Mouse (Mus musculus): ENCODE data around the gene Gm10770. TPM values are rescaled to one million over a fixed set of nuclear protein-coding genes. Genes with fewer than 3 reads are reported as not detected.
A peak's percentile ranks its signal among the peaks of the same experiment; 100 is the strongest.
"Not testable (repeated sequence)": the region's sequence is repeated elsewhere in the genome, so short reads cannot be mapped to it uniquely, and the experiment has no call there.

Gene Gm10770
- not detected in 2 replicates for polyA plus RNA-seq (2016; fragmentation: Nextera tagmentation; extraction: Ambion mirVana)

- H3K4me3 ChIP-seq; H3K27me3 ChIP-seq; H3K4me2 ChIP-seq (replicated peaks); H3K27ac ChIP-seq; H3K36me3 ChIP-seq; ATAC-seq (ENCODE audit: low FRiP score); H3K4me1 ChIP-seq; H3K9ac ChIP-seq: not testable (repeated sequence)
- peaks cover 15% of the 10 kb centered on the region; the same call in 1 of the 2 replicates for H3K9me3 ChIP-seq (replicated peaks)
- 82% methylated on average over 4 of the region's 4 CpGs for WGBS
Observed at GRCm38 (mm10) chr2:150179579-150179978, at the start of gene Gm10770. TSS of gene Gm10770 (minus strand) at chr2:150179679.

DNA sequence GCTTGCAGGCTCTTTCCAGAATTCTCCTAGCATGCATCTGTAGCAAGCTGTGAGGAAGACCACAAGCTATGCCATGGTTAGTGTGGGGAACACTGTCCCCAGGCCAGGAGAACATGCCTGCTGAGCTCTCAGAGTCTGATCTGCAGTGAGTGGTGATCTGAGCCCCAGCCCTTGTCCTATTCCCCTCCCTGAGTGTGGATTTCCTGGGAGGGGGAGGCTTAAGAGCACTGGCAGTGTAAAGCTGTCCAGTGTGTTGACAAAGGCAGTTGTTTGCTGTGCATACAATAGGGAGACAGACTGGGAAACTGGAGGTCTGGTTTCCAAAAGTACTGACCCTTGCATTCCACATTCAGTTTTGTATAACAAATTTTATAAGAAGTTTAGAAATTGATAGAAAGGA, 43.8 kb upstream of the Gm10770 start:
- not testable (repeated sequence) for ATAC-seq (ENCODE audit: low FRiP score); H3K9me3 ChIP-seq (replicated peaks); H3K27ac ChIP-seq; H3K4me1 ChIP-seq; H3K4me3 ChIP-seq; H3K36me3 ChIP-seq; H3K9ac ChIP-seq; H3K27me3 ChIP-seq; H3K4me2 ChIP-seq (replicated peaks)

- H3K4me3 ChIP-seq: peak overlapping the region; percentile 44
- not testable (repeated sequence) for H3K4me1 ChIP-seq; H3K36me3 ChIP-seq; H3K9me3 ChIP-seq (replicated peaks); H3K27me3 ChIP-seq; ATAC-seq (ENCODE audit: low FRiP score)
- peak overlapping the region; percentile 47; the same call in 1 of the 2 replicates for H3K9ac ChIP-seq
- H3K27ac ChIP-seq: peak overlapping the region; percentile 55; the same call in 1 of the 2 replicates
- peak overlapping the region; percentile 51 for H3K4me2 ChIP-seq (replicated peaks)
- 26% methylated on average over 4 of the region's 4 CpGs for WGBS
Observed at GRCm38 (mm10) chr2:150218363-150218725, 38.9 kb upstream of the Gm10770 start.

- H3K27ac ChIP-seq: peak within 1 kb of the TSS; percentile 55; the same call in 1 of the 2 replicates
- H3K4me2 ChIP-seq (replicated peaks): peak within 1 kb of the TSS; percentile 51
- H3K9ac ChIP-seq: peak within 1 kb of the TSS; percentile 47; the same call in 1 of the 2 replicates
- H3K4me1 ChIP-seq; H3K27me3 ChIP-seq; H3K9me3 ChIP-seq (replicated peaks); H3K36me3 ChIP-seq: not testable (repeated sequence)
- peak; percentile 100 for ATAC-seq (ENCODE audit: low FRiP score)
- 3% methylated on average over 15 of the region's 15 CpGs for WGBS
- peak within 1 kb of the TSS; percentile 44 for H3K4me3 ChIP-seq
Observed at GRCm38 (mm10) chr2:150217600-150218362, 38.3 kb upstream of the Gm10770 start, which contains the start of gene Zfp937. TSS of gene Zfp937 (plus strand) at chr2:150218073.

DNA sequence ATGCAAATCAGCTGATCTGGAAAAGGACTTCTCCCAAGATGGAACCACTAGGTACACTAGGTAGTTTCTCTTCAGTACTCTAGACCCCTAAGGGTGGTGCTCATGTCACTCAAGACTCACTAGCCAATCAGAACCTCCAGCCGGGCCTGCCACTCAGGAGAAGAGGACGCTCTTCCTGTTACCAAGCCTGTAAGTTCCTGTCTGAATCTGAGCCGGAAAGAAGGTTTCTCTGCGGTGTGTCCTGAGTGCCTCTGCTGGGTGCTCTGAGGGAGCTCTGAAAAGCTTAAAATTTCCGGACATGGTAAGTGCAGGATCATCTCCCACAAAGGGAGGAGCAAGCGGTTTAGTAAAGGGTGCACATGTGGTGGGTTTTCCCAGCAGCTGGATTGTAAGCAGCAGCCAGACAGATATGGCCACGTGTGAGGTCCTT, 2.1 kb upstream of the Gm10770 start, which contains the start of gene Gm14139:
TSS of gene Gm14139 (plus strand) at position 186 of the 430 bp plus-strand sequence.
- H3K27me3 ChIP-seq; H3K9ac ChIP-seq; H3K36me3 ChIP-seq; H3K4me3 ChIP-seq; ATAC-seq (ENCODE audit: low FRiP score); H3K27ac ChIP-seq; H3K4me1 ChIP-seq; H3K4me2 ChIP-seq (replicated peaks): not testable (repeated sequence)
- peaks cover 15% of the 10 kb centered on the region; the same call in 1 of the 2 replicates for H3K9me3 ChIP-seq (replicated peaks)
- 77% methylated on average over 7 of the region's 7 CpGs for WGBS

GRCm38 (mm10) chr2:150181046-150181445, 1.6 kb upstream of the Gm10770 start:
- H3K36me3 ChIP-seq; H3K27ac ChIP-seq; H3K9ac ChIP-seq; H3K4me1 ChIP-seq; H3K4me3 ChIP-seq; H3K27me3 ChIP-seq; ATAC-seq (ENCODE audit: low FRiP score); H3K4me2 ChIP-seq (replicated peaks): not testable (repeated sequence)
- H3K9me3 ChIP-seq (replicated peaks): peaks cover 15% of the 10 kb centered on the region; the same call in 1 of the 2 replicates

GRCm38 (mm10) chr2:150173833-150174232, 5.6 kb downstream of the Gm10770 start:
- H3K9me3 ChIP-seq (replicated peaks): peaks cover 15% of the 10 kb centered on the region; the same call in 1 of the 2 replicates
- H3K36me3 ChIP-seq: no peaks in the 10 kb centered on the region
- H3K27ac ChIP-seq: no peak overlapping the region
- H3K9ac ChIP-seq: no peak overlapping the region
- H3K4me1 ChIP-seq: no peaks in the 10 kb centered on the region
- no peak overlapping the region for H3K4me3 ChIP-seq
- no peaks in the 10 kb centered on the region for H3K27me3 ChIP-seq
- no peak for ATAC-seq (ENCODE audit: low FRiP score)
- no peak overlapping the region for H3K4me2 ChIP-seq (replicated peaks)

- H3K4me1 ChIP-seq: no peaks in the 10 kb centered on the region
- no peaks in the 10 kb centered on the region for H3K9me3 ChIP-seq (replicated peaks)
- H3K9ac ChIP-seq: no peak overlapping the region
- no peak for ATAC-seq (ENCODE audit: low FRiP score)
- no peak overlapping the region for H3K4me3 ChIP-seq
- no peaks in the 10 kb centered on the region for H3K36me3 ChIP-seq
- no peak overlapping the region for H3K4me2 ChIP-seq (replicated peaks)
- H3K27ac ChIP-seq: no peak overlapping the region
- H3K27me3 ChIP-seq: no peaks in the 10 kb centered on the region
Observed at GRCm38 (mm10) chr2:150166703-150167102, 12.8 kb downstream of the Gm10770 start.

DNA sequence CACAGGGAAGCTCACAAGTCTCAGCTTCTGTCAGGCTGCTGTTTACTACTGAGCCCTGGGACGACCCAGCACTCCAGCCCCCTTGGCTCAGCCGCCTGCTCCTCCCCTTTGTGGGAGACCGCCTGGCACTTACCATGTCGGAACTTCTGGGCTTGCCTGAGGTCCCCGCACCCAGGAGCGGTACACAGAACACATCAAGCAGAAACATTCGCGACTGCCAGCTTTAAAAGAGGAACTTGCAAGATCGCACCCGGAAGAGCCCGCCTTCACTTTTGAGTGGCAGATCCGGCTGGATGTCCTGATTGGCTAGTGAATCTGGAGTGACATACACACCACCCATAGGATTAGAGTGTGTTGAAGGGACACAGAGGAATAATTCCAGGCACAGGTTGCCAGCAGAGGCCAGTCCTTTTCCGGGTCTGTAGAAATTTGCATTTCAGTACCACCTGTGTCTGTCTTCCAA, 43.0 kb downstream of the Gm10770 start, which contains the start of gene Zfp120:
TSS of gene Zfp120 (minus strand) at position 274 of the 463 bp plus-strand sequence.
- H3K4me3 ChIP-seq: peak within 1 kb of the TSS; percentile 78
- H3K4me2 ChIP-seq (replicated peaks): peak within 1 kb of the TSS; percentile 66
- peaks cover 7% of the 10 kb centered on the region for H3K4me1 ChIP-seq
- WGBS: under 1% methylated on average over 13 of the region's 13 CpGs
- ATAC-seq (ENCODE audit: low FRiP score): peak; percentile 100
- peak within 1 kb of the TSS; percentile 82 for H3K9ac ChIP-seq
- H3K27me3 ChIP-seq: no peaks in the 10 kb centered on the region
- H3K36me3 ChIP-seq: peaks cover 19% of the 10 kb centered on the region
- H3K9me3 ChIP-seq (replicated peaks): no peaks in the 10 kb centered on the region
- peak within 1 kb of the TSS; percentile 48; the same call in 1 of the 2 replicates for H3K27ac ChIP-seq

DNA sequence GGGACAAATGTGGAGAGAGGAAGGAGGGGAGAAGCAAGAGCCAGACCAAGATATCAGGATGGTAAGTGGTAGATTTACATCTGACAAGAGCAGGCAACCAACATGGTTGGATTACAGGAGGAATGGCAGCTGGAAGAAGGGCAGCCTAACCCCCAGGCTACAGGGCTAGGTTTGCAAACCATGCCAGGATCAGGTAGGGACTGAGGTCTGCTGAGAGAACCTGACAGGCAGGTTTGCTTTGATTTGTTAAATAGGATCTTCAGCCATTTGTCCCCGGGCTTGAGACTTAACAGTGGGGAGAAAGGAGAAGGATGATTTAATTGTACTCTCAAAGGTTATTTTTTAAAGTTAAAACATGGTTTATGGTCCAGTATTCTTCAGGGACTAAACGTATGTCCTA, 46.7 kb downstream of the Gm10770 start:
- Histone ChIP-seq H3K9ac (no peak overlapping the region), H3K27me3 (no peaks in the 10 kb centered on the region), H3K4me2 (replicated peaks) (no peak overlapping the region), H3K27ac (no peak overlapping the region), H3K4me3 (no peak overlapping the region), H3K4me1 (peaks cover 7% of the 10 kb centered on the region), H3K36me3 (peaks cover 33% of the 10 kb centered on the region), H3K9me3 (replicated peaks) (peaks cover 22% of the 10 kb centered on the region)
- ATAC-seq (ENCODE audit: low FRiP score): no peak
- WGBS: 85% methylated on average over 2 of the region's 2 CpGs

GRCm38 (mm10) chr2:150132002-150132401, 47.5 kb downstream of the Gm10770 start:
- Histone ChIP-seq H3K9me3 (replicated peaks) (peaks cover 23% of the 10 kb centered on the region), H3K36me3 (peaks cover 34% of the 10 kb centered on the region)
- ATAC-seq (ENCODE audit: low FRiP score); H3K4me3 ChIP-seq; H3K9ac ChIP-seq; H3K27ac ChIP-seq; H3K4me2 ChIP-seq (replicated peaks); H3K27me3 ChIP-seq; H3K4me1 ChIP-seq: not testable (repeated sequence)
- WGBS: 92% methylated on average over 1 of the region's 1 CpGs
